Mouse (Mus musculus): ENCODE data around the gene Mcoln2. TPM values are rescaled to one million over a fixed set of nuclear protein-coding genes. Genes with fewer than 3 reads are reported as not detected.

The Mcoln2 gene
- 41.8 TPM for polyA plus RNA-seq (2014; fragmentation: Illumina TruSeq; extraction: RNeasy Lipid Tissue Mini Kit (QIAGEN cat#74804); ENCODE audit: low replicate concordance)

GRCm38 (mm10) chr3:146149156-146150057 lies at the start of gene Mcoln2:
Mcoln2 (plus strand) TSS chr3:146149833.

DNA sequence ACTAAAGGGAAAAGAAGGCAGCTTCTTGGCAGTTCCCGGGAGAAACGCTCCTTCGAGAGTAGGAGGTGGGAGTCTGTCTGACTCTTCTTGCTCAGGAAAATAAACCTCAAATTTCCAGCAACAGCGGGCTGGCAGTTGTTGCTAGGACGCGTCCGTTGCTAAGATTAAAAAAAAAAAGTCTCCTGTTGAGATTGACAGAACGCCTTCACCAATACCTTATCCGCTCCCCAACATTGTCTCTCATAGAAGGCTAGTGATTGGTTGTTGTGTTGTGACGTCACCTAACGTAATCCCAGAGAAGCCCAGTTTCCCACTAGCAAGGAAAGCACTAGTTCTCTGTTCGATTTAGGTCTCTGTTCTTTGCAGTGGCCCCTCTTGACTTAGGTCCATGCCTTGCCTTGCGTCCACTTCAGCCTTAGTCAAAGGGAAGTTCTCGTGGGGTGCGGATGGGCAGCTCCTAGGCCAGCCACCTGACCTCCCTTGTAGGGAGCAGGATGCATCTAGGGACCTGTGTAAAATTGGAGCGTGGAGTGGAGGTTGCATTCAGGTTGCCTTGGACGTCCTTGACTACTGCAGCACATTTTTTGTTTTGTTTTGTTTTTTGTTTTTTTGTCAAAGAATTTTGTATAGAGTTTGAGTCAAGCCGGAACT lies 41.6 kb upstream of the Mcoln2 start, which contains the start of gene Wdr63:
Gene Wdr63 (minus strand): TSS at position 210 of the 651 bp plus-strand sequence.

GRCm38 (mm10) chr3:146117258-146117996 lies 32.2 kb upstream of the Mcoln2 start, which contains the start of gene Mcoln3:
Mcoln3 (plus strand) TSS chr3:146117450.

GRCm38 (mm10) chr3:146220776-146221486 lies 71.3 kb downstream of the Mcoln2 start, which contains the start of gene Lpar3:
Lpar3 (plus strand) TSS chr3:146220963.

Other genes starting within 250 kb of the Mcoln2 start
- gene Bcl10, start 227.0 kb upstream of the Mcoln2 start, polyA plus RNA-seq (2014; fragmentation: Illumina TruSeq; extraction: RNeasy Lipid Tissue Mini Kit (QIAGEN cat#74804); ENCODE audit: low replicate concordance) = 18.7 TPM
- gene 2410004B18Rik, start 211.8 kb upstream of the Mcoln2 start, polyA plus RNA-seq (2014; fragmentation: Illumina TruSeq; extraction: RNeasy Lipid Tissue Mini Kit (QIAGEN cat#74804); ENCODE audit: low replicate concordance) = 72.7 TPM
- gene Syde2, start 162.0 kb upstream of the Mcoln2 start, polyA plus RNA-seq (2014; fragmentation: Illumina TruSeq; extraction: RNeasy Lipid Tissue Mini Kit (QIAGEN cat#74804); ENCODE audit: low replicate concordance) = 10.6 TPM
- gene Wdr63, start 41.7 kb upstream of the Mcoln2 start, polyA plus RNA-seq (2014; fragmentation: Illumina TruSeq; extraction: RNeasy Lipid Tissue Mini Kit (QIAGEN cat#74804); ENCODE audit: low replicate concordance) = not detected
- 11.6 TPM for gene Mcoln3, start 32.4 kb upstream of the Mcoln2 start, polyA plus RNA-seq (2014; fragmentation: Illumina TruSeq; extraction: RNeasy Lipid Tissue Mini Kit (QIAGEN cat#74804); ENCODE audit: low replicate concordance)
- 6.0 TPM for gene Lpar3, start 71.1 kb downstream of the Mcoln2 start, polyA plus RNA-seq (2014; fragmentation: Illumina TruSeq; extraction: RNeasy Lipid Tissue Mini Kit (QIAGEN cat#74804); ENCODE audit: low replicate concordance)

Measured in small intestine, adult 10 weeks (tissue).